Mouse (Mus musculus) ES-E14 (cell line): Measurements from ENCODE around the gene Chchd10. TPM values are rescaled to one million over a fixed set of nuclear protein-coding genes. Genes with fewer than 3 reads are reported as not detected.

Experiments
- DNase-seq: peaks from one replicate; pipeline ENCODE4 v3.0.0-alpha.2; 2013; ENCODE audit warnings: low read depth, low spot score
- H3K27ac ChIP-seq: 2 replicates; pipeline ENCODE4 v1.5.1; 2012; ENCODE audit warnings: low read depth, mild to moderate bottlenecking, low read length, moderate library complexity, mixed read lengths; ENCODE audit not compliant: poor library complexity, insufficient read depth, severe bottlenecking
- H3K36me3 ChIP-seq: 2 replicates; pipeline ENCODE4 v1.6.1; 2012; ENCODE audit warnings: mild to moderate bottlenecking, low read length, moderate library complexity, mixed read lengths; ENCODE audit not compliant: control insufficient read depth, poor library complexity, insufficient read depth, severe bottlenecking
- H3K4me1 ChIP-seq, 2 experiments: fragments of 150-350 bp in 1 of 2; sonication (generic) in 1 of 2; 2 replicates each; pipeline ENCODE4 v1.6.1; 2012; ENCODE audit warnings: low read length in 2 of 2, mild to moderate bottlenecking in 1 of 2, mixed read lengths in 1 of 2; ENCODE audit not compliant: control insufficient read depth in 2 of 2, insufficient read depth in 2 of 2, poor library complexity in 1 of 2
- H3K4me3 ChIP-seq, 2 experiments: fragments of 150-350 bp in 1 of 2; sonication (generic) in 1 of 2; 2 replicates each; pipeline ENCODE4 v1.5.1; 2012; ENCODE audit warnings: low read length in 2 of 2, low read depth in 1 of 2, mild to moderate bottlenecking in 1 of 2, mixed read lengths in 1 of 2; ENCODE audit not compliant: insufficient read depth in 1 of 2, poor library complexity in 1 of 2, severe bottlenecking in 1 of 2
- H3K9ac ChIP-seq: 2 replicates; pipeline ENCODE4 v1.6.1; 2012; ENCODE audit warnings: low read depth, mild to moderate bottlenecking, low read length, mixed read lengths; ENCODE audit not compliant: poor library complexity, insufficient read depth, severe bottlenecking
- H3K9me3 ChIP-seq: fragments of 150-350 bp; sonication (generic); 2 replicates; pipeline ENCODE4 v1.6.1; 2012; ENCODE audit warnings: low read depth, mild to moderate bottlenecking, low read length; ENCODE audit not compliant: control insufficient read depth, insufficient read depth
- CHD2 ChIP-seq: IDR thresholded peaks from 2 replicates; pipeline ENCODE4 v1.6.1; 2014; ENCODE audit warnings: mild to moderate bottlenecking, low read depth, low read length, inconsistent platforms
- HCFC1 ChIP-seq: IDR thresholded peaks from 2 replicates; pipeline ENCODE4 v1.6.1; 2012; ENCODE audit warnings: low read length, inconsistent platforms, borderline replicate concordance; ENCODE audit not compliant: insufficient read depth
- MAFK ChIP-seq: IDR thresholded peaks from 2 replicates; pipeline ENCODE4 v1.6.1; 2014; ENCODE audit warnings: mild to moderate bottlenecking, low read depth, low read length, inconsistent platforms; ENCODE audit not compliant: insufficient read depth
- ZC3H11A ChIP-seq: IDR thresholded peaks from 2 replicates; pipeline ENCODE4 v1.6.1; 2012; ENCODE audit warnings: low read depth, mild to moderate bottlenecking, inconsistent platforms, low read length, borderline replicate concordance
- ZNF384 ChIP-seq: IDR thresholded peaks from 2 replicates; pipeline ENCODE4 v1.6.1; 2012; ENCODE audit warnings: low read depth, low read length, inconsistent platforms
- in situ Hi-C, 2 experiments: fragments of 600-800 bp; cut with MboI; formaldehyde crosslinking; loops; one replicate each; pipeline ENCODE4 v1.15.1; 2025; ENCODE audit warnings: low sequenced_read_pairs in 2 of 2, inconsistent platforms in 1 of 2; ENCODE audit not compliant: unreplicated experiment in 2 of 2
- total RNA-seq: library from RNA; depleted of rRNA; stranded (reverse); fragments of 300-350 nt; gene quantifications from 2 replicates; pipeline ENCODE4 v1.2.3, GENCODE M21; 2012

Chchd10 gene
- total RNA-seq, 1 experiment: 435 TPM

DNA sequence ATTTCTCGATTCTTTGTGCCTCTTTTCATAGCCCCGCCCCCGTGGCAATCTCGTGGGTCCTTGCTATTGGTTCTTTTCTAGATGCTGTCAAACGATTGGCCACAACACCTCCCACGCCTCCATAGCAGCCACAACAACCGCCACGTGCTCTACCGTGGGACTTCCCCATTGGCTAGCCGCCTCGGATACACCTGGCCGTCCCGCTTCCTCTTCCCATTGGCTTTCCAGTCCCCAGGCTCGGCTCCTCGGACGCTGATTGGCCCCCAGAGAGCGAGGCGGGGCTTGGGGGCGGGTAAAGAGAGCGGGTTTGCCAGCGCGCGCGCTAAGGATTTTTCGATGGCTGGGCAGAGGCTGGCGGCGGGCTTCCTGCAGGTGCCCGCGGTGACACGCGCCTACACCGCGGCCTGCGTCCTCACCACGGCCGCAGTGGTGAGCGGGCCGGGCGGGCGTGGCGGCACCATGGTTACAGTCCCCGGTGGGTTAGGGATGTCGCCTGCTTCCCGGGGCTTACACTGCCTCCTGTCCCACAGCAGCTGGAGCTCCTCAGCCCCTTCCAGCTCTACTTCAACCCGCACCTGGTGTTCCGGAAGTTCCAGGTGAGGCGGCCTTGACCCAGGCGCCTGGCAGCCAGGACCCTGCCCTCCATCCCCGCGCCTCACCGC lies 39.7 kb upstream of the Chchd10 start, which contains the start of gene Derl3:
Derl3 (plus strand) TSS at position 325 of the 662 bp plus-strand sequence.
- Histone ChIP-seq H3K36me3 (peaks cover 27% of the 10 kb centered on the region), H3K9me3 (no peaks in the 10 kb centered on the region), H3K4me3 (peak within 1 kb of the TSS; percentile 60 to 82), H3K4me1 (peaks cover 2 to 16% of the 10 kb centered on the region in 2 experiments), H3K9ac (peak within 1 kb of the TSS; percentile 80), H3K27ac (peak within 1 kb of the TSS; percentile 41; the same call in 1 of the 2 replicates)
- peak; percentile 99 for DNase-seq
- in situ Hi-C loops: no loop called here
- TF ChIP-seq ZNF384 (no peak), CHD2 (peak; percentile 83)

DNA sequence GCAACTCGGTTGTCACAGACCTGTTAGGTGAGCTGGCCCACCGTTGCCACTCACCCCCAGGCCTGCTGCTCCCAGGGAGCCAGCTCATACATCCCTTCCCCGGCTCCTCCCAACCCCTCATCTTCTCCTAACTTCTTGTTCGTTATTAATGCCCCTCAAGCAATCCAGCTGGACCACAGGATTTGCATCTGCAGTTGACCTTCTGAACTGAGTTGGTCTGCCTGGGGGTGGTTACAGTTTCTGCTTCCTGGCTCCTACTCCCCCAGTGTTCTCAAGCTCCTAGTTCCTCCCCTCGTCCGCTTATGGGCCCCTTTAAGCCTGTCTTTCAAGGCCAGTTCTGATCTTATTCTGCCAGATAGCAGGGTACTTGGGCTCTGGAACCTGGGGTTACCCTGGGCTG lies 38.3 kb upstream of the Chchd10 start:
- no peak for TF ChIP-seq ZNF384
- TF ChIP-seq ZC3H11A: no peak
- TF ChIP-seq MAFK: no peak
- no peak for TF ChIP-seq HCFC1
- no peak for TF ChIP-seq CHD2
- no peak overlapping the region for H3K9ac ChIP-seq
- in situ Hi-C loops: no loop called here
- H3K36me3 ChIP-seq: peaks cover 33% of the 10 kb centered on the region
- no peak overlapping the region for H3K4me3 ChIP-seq
- DNase-seq: no peak
- H3K27ac ChIP-seq: no peak overlapping the region
- H3K4me1 ChIP-seq: peaks cover 1 to 9% of the 10 kb centered on the region in 2 experiments; a peak in 3 of 4 replicates
- no peaks in the 10 kb centered on the region for H3K9me3 ChIP-seq

DNA sequence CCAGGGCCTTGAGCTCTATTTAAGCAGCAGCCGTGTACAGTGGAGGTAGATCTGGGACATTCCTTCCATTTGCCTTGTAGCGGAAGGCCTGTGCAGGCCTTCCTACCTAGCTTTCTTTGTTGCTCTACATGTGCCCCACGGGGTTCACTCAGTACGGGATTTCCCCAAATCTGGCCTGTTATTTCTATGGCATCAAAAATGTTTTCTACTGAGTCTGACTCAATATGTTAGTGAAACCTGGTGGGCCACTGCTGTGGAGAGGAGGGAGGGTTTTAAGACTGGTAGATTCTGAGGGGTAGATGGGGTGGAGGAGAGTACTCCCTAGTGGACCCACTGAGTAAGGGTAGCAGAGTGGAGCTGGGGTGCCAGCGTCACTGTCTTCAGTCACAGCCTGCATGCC lies 37.2 kb upstream of the Chchd10 start:
- Histone ChIP-seq H3K9ac (no peak overlapping the region), H3K4me3 (no peak overlapping the region), H3K4me1 (peaks cover 0 to 9% of the 10 kb centered on the region in 2 experiments; a peak in 3 of 4 replicates), H3K9me3 (no peaks in the 10 kb centered on the region), H3K36me3 (peaks cover 37% of the 10 kb centered on the region), H3K27ac (no peak overlapping the region)
- DNase-seq: no peak
- in situ Hi-C loops: no loop called here
- TF ChIP-seq ZC3H11A (no peak), CHD2 (no peak)

DNA sequence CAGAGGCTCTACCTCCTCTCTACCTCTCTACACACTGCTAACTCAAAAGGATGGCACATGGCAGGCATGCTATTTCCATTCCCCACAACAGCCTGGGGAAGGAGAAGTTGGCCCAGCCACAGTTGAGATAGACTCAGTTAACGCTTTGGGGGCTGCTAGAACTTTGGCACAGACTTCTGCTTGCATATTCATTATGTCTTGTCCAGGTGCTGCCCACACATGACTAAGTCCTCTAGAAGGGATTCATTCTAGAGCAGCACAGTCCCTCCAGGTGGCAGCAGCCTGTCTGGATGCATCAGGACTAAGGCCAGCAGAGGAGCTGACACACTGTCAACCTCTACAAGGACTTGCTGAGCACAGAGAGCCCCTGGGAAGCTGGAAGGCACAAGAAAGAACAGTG lies 36.7 kb upstream of the Chchd10 start:
- TF ChIP-seq HCFC1 (no peak), ZNF384 (no peak), ZC3H11A (no peak), MAFK (no peak), CHD2 (no peak)
- H3K9ac ChIP-seq: no peak overlapping the region
- DNase-seq: no peak
- no peak overlapping the region for H3K27ac ChIP-seq
- H3K4me3 ChIP-seq: no peak overlapping the region
- H3K36me3 ChIP-seq: peaks cover 38% of the 10 kb centered on the region
- H3K9me3 ChIP-seq: no peaks in the 10 kb centered on the region
- peaks cover 0 to 9% of the 10 kb centered on the region in 2 experiments; a peak in 3 of 4 replicates for H3K4me1 ChIP-seq
- in situ Hi-C loops: no loop called here

DNA sequence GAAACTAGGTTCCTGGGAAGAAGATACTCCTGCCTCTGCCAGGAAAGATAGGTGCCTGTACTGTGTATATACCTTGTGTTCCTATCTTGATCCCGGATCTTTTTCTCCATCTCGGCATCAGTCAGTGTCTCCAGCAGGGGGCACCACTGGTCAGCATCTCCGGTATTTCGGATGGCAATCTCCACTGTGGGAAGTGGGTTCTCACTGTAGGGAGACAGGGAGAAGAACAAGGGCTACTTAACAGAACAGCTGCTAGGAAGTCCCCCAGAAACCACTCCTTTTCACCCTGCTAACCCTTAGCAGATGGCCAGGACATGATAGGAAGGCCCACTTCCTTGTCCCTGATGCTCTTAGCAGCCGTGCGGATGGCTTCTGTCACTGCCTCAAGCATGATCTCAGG lies 35.6 kb upstream of the Chchd10 start:
- H3K4me3 ChIP-seq: no peak overlapping the region
- peak; percentile 71 for DNase-seq
- peaks cover 0 to 9% of the 10 kb centered on the region in 2 experiments; a peak in 3 of 4 replicates for H3K4me1 ChIP-seq
- no peak overlapping the region for H3K9ac ChIP-seq
- no peak overlapping the region for H3K27ac ChIP-seq
- no peak for TF ChIP-seq CHD2
- peak; percentile 64 for TF ChIP-seq ZC3H11A
- H3K36me3 ChIP-seq: peaks cover 46% of the 10 kb centered on the region
- H3K9me3 ChIP-seq: no peaks in the 10 kb centered on the region
- in situ Hi-C loops: no loop called here
